Mouse (Mus musculus): Measurements from ENCODE around the gene Msn. TPM values are rescaled to one million over a fixed set of nuclear protein-coding genes. Genes with fewer than 3 reads are reported as not detected.
"Not testable (repeated sequence)": the region's sequence is repeated elsewhere in the genome, so short reads cannot be mapped to it uniquely, and the experiment has no call there.

Msn gene
- total and polyA plus RNA-seq, 2 experiments: 8.3 to 10.8 TPM

DNA sequence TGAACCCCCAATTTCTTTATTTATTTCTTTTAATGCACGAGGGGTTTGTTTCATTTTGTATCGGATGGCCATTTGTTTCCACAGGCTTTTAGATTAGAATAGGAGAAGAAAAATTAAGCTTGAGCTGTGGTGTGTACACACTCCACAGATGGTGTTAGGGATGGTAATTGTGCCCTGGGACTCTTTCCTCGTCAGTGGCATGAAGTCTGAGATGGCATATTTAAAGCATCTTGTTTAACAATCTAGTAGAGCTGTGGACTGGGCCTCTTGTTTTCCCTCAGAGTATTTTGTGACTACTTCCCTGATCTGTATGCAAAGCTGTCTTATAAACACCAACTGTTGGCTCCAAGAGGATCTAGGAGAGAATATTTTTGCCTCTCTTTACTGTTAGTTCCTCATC, 57.5 kb downstream of the Msn start:
- no peaks in the 10 kb centered on the region for H3K4me1 ChIP-seq (ENCODE audit: control insufficient read depth, insufficient read depth, low read length)
- no peak overlapping the region for H3K4me3 ChIP-seq (ENCODE audit: insufficient read depth, low read depth, low read length)
- TF ChIP-seq POLR2A (IDR thresholded peaks at IDR 0.05; ENCODE audit: extremely low read depth, insufficient read depth, low read length) (no peak), CTCF (IDR thresholded peaks at IDR 0.05; ENCODE audit: low read depth, low read length) (no peak)
- H3K79me2 ChIP-seq (ENCODE audit: control insufficient read depth, insufficient read depth, low read length): no peaks in the 10 kb centered on the region
- no peaks in the 10 kb centered on the region for H3K27me3 ChIP-seq (ENCODE audit: control insufficient read depth, insufficient read depth, low read length)
- H3K27ac ChIP-seq (replicated peaks; ENCODE audit: insufficient read depth, low read depth, low read length): no peak overlapping the region
- H3K36me3 ChIP-seq (ENCODE audit: control insufficient read depth, insufficient read depth, low read length): no peaks in the 10 kb centered on the region
- H3K9ac ChIP-seq (ENCODE audit: low read depth, low read length): no peak overlapping the region
- no peak for DNase-seq (ENCODE audit: extremely low read depth, low read depth, low spot score)
- 70% methylated on average over 3 of the region's 3 CpGs for WGBS

DNA sequence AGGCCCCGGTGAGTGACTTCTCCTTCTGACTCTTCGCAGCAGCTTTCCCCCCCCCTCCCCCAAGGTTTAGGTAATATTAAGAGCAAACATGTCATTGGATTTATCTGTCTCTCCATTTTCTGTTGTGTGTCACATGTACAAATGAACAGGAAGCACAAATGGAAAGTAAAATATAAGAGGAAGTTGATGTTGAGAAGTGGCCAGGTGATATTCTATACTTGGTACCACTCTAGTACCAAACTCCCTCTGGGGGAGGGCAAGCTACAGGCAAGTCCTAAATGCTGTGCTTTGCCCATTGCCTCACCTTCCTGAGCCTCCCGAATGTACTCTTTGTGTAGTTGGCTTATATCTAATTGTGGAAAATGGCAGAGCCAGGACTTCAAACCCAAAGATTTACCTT, 62.1 kb downstream of the Msn start:
- Histone ChIP-seq H3K27me3 (ENCODE audit: control insufficient read depth, insufficient read depth, low read length) (no peaks in the 10 kb centered on the region), H3K9ac (ENCODE audit: low read depth, low read length) (no peak overlapping the region), H3K4me1 (ENCODE audit: control insufficient read depth, insufficient read depth, low read length) (no peaks in the 10 kb centered on the region), H3K79me2 (ENCODE audit: control insufficient read depth, insufficient read depth, low read length) (no peaks in the 10 kb centered on the region), H3K27ac (replicated peaks; ENCODE audit: insufficient read depth, low read depth, low read length) (no peak overlapping the region), H3K4me3 (ENCODE audit: insufficient read depth, low read depth, low read length) (no peak overlapping the region), H3K36me3 (ENCODE audit: control insufficient read depth, insufficient read depth, low read length) (no peaks in the 10 kb centered on the region)
- WGBS: 89% methylated on average over 3 of the region's 3 CpGs
- DNase-seq (ENCODE audit: extremely low read depth, low read depth, low spot score): no peak
- TF ChIP-seq POLR2A (IDR thresholded peaks at IDR 0.05; ENCODE audit: extremely low read depth, insufficient read depth, low read length) (no peak), CTCF (IDR thresholded peaks at IDR 0.05; ENCODE audit: low read depth, low read length) (no peak)

DNA sequence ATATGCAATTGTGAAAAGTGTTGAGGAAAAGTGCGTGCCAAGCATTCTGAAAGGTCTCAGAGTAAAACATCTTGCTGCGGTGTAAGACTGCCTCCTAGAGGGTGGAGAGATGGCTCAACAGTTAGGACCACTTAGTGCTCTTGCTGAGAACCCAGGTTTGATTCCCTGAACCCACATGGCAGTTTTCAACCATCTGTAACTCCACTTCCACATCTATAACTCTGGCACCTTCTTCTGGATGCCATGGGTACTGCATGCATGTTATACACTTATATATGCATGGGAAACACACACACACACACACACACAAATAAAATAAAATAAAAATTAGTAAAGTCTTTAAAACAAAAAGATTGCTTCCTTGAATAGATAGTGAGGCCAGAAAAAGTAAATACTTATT, 66.7 kb downstream of the Msn start:
- no peak for DNase-seq (ENCODE audit: extremely low read depth, low read depth, low spot score)
- no peaks in the 10 kb centered on the region for H3K79me2 ChIP-seq (ENCODE audit: control insufficient read depth, insufficient read depth, low read length)
- H3K4me3 ChIP-seq (ENCODE audit: insufficient read depth, low read depth, low read length): no peak overlapping the region
- no peaks in the 10 kb centered on the region for H3K27me3 ChIP-seq (ENCODE audit: control insufficient read depth, insufficient read depth, low read length)
- WGBS: 76% methylated on average over 2 of the region's 2 CpGs
- H3K9ac ChIP-seq (ENCODE audit: low read depth, low read length): no peak overlapping the region
- H3K27ac ChIP-seq (replicated peaks; ENCODE audit: insufficient read depth, low read depth, low read length): no peak overlapping the region
- H3K36me3 ChIP-seq (ENCODE audit: control insufficient read depth, insufficient read depth, low read length): no peaks in the 10 kb centered on the region
- H3K4me1 ChIP-seq (ENCODE audit: control insufficient read depth, insufficient read depth, low read length): no peaks in the 10 kb centered on the region
- TF ChIP-seq CTCF (IDR thresholded peaks at IDR 0.05; ENCODE audit: low read depth, low read length): no peak
- no peak for TF ChIP-seq POLR2A (IDR thresholded peaks at IDR 0.05; ENCODE audit: extremely low read depth, insufficient read depth, low read length)

- DNase-seq (ENCODE audit: extremely low read depth, low read depth, low spot score): no peak
- WGBS: 75% methylated on average over 2 of the region's 2 CpGs
- Histone ChIP-seq H3K4me3 (ENCODE audit: insufficient read depth, low read depth, low read length) (no peak overlapping the region), H3K36me3 (ENCODE audit: control insufficient read depth, insufficient read depth, low read length) (no peaks in the 10 kb centered on the region), H3K27ac (replicated peaks; ENCODE audit: insufficient read depth, low read depth, low read length) (no peak overlapping the region), H3K9ac (ENCODE audit: low read depth, low read length) (no peak overlapping the region), H3K27me3 (ENCODE audit: control insufficient read depth, insufficient read depth, low read length) (no peaks in the 10 kb centered on the region), H3K79me2 (ENCODE audit: control insufficient read depth, insufficient read depth, low read length) (no peaks in the 10 kb centered on the region), H3K4me1 (ENCODE audit: control insufficient read depth, insufficient read depth, low read length) (no peaks in the 10 kb centered on the region)
- TF ChIP-seq POLR2A (IDR thresholded peaks at IDR 0.05; ENCODE audit: extremely low read depth, insufficient read depth, low read length) (no peak), CTCF (IDR thresholded peaks at IDR 0.05; ENCODE audit: low read depth, low read length) (no peak)
These were observed 76.0 kb downstream of the Msn start for GRCm38 (mm10) chrX:96171645-96172388.

GRCm38 (mm10) chrX:96178437-96178836, 82.6 kb downstream of the Msn start:
- 0% methylated on average over 1 of the region's 1 CpGs for WGBS
- peak; percentile 11 for DNase-seq (ENCODE audit: extremely low read depth, low read depth, low spot score)

GRCm38 (mm10) chrX:96184100-96184732, 88.4 kb downstream of the Msn start:
- no peaks in the 10 kb centered on the region for H3K79me2 ChIP-seq (ENCODE audit: control insufficient read depth, insufficient read depth, low read length)
- no peak overlapping the region for H3K27ac ChIP-seq (replicated peaks; ENCODE audit: insufficient read depth, low read depth, low read length)
- H3K36me3 ChIP-seq (ENCODE audit: control insufficient read depth, insufficient read depth, low read length): no peaks in the 10 kb centered on the region
- H3K4me1 ChIP-seq (ENCODE audit: control insufficient read depth, insufficient read depth, low read length): no peaks in the 10 kb centered on the region
- H3K4me3 ChIP-seq (ENCODE audit: insufficient read depth, low read depth, low read length): no peak overlapping the region
- 64% methylated on average over 5 of the region's 5 CpGs for WGBS
- no peak for DNase-seq (ENCODE audit: extremely low read depth, low read depth, low spot score)
- H3K9ac ChIP-seq (ENCODE audit: low read depth, low read length): no peak overlapping the region
- no peaks in the 10 kb centered on the region for H3K27me3 ChIP-seq (ENCODE audit: control insufficient read depth, insufficient read depth, low read length)
- TF ChIP-seq POLR2A (IDR thresholded peaks at IDR 0.05; ENCODE audit: extremely low read depth, insufficient read depth, low read length): no peak
- no peak for TF ChIP-seq CTCF (IDR thresholded peaks at IDR 0.05; ENCODE audit: low read depth, low read length)

More at GRCm38 (mm10) chrX:96178437-96178836, 82.6 kb downstream of the Msn start:
- no peak overlapping the region for H3K9ac ChIP-seq (ENCODE audit: low read depth, low read length)
- H3K79me2 ChIP-seq (ENCODE audit: control insufficient read depth, insufficient read depth, low read length): no peaks in the 10 kb centered on the region
- H3K27ac ChIP-seq (replicated peaks; ENCODE audit: insufficient read depth, low read depth, low read length): no peak overlapping the region
- no peaks in the 10 kb centered on the region for H3K4me1 ChIP-seq (ENCODE audit: control insufficient read depth, insufficient read depth, low read length)
- TF ChIP-seq CTCF (IDR thresholded peaks at IDR 0.05; ENCODE audit: low read depth, low read length) (peak; percentile 44; the same call in 1 of the 2 replicates), POLR2A (IDR thresholded peaks at IDR 0.05; ENCODE audit: extremely low read depth, insufficient read depth, low read length) (no peak)
- no peaks in the 10 kb centered on the region for H3K27me3 ChIP-seq (ENCODE audit: control insufficient read depth, insufficient read depth, low read length)
- H3K4me3 ChIP-seq (ENCODE audit: insufficient read depth, low read depth, low read length): no peak overlapping the region
- H3K36me3 ChIP-seq (ENCODE audit: control insufficient read depth, insufficient read depth, low read length): no peaks in the 10 kb centered on the region

GRCm38 (mm10) chrX:96205143-96205542, 109.3 kb downstream of the Msn start:
- 72% methylated on average over 3 of the region's 3 CpGs for WGBS

More at GRCm38 (mm10) chrX:96205143-96205542, 109.3 kb downstream of the Msn start:
- not testable (repeated sequence) for H3K4me3 ChIP-seq (ENCODE audit: insufficient read depth, low read depth, low read length); H3K36me3 ChIP-seq (ENCODE audit: control insufficient read depth, insufficient read depth, low read length); H3K4me1 ChIP-seq (ENCODE audit: control insufficient read depth, insufficient read depth, low read length); H3K9ac ChIP-seq (ENCODE audit: low read depth, low read length); H3K27me3 ChIP-seq (ENCODE audit: control insufficient read depth, insufficient read depth, low read length); H3K79me2 ChIP-seq (ENCODE audit: control insufficient read depth, insufficient read depth, low read length); H3K27ac ChIP-seq (replicated peaks; ENCODE audit: insufficient read depth, low read depth, low read length); DNase-seq (ENCODE audit: extremely low read depth, low read depth, low spot score)

Measured in liver, adult 2 months (tissue).